Mouse (Mus musculus) lung, embryonic 14.5 days (tissue): Measurements from ENCODE around the gene Olfr1101. TPM values are rescaled to one million over a fixed set of nuclear protein-coding genes. Genes with fewer than 3 reads are reported as not detected.

Source experiments
- ATAC-seq: fragments of 200-750 bp; cut with Nextera tagmentation; 2 replicates; pipeline ENCODE4 v1.8.0; 2017; ENCODE audit warnings: mild to moderate bottlenecking, moderate TSS enrichment, moderate library complexity; ENCODE audit not compliant: insufficient read depth
- DNase-seq: peaks from one replicate; pipeline ENCODE4 v3.0.0-alpha.2; 2015
- H3K27ac ChIP-seq: fragments of 300-500 bp; sonication (generic); 2 replicates; pipeline ENCODE4 v1.5.1; 2014; ENCODE audit warnings: low read depth, mild to moderate bottlenecking, moderate library complexity
- H3K27me3 ChIP-seq: fragments of 300-500 bp; sonication (generic); 2 replicates; pipeline ENCODE4 v1.6.1; 2014; ENCODE audit warnings: low read length, control low read depth; ENCODE audit not compliant: insufficient read depth
- H3K36me3 ChIP-seq: fragments of 300-500 bp; sonication (generic); 2 replicates; pipeline ENCODE4 v1.6.1; 2014; ENCODE audit warnings: control low read depth; ENCODE audit not compliant: insufficient read depth
- H3K4me1 ChIP-seq: fragments of 300-500 bp; sonication (generic); 2 replicates; pipeline ENCODE4 v1.6.1; 2014; ENCODE audit warnings: antibody characterized with exemption, control low read depth; ENCODE audit not compliant: insufficient read depth
- H3K4me2 ChIP-seq: fragments of 300-500 bp; sonication (generic); 2 replicates; pipeline ENCODE4 v1.6.1; 2014; ENCODE audit warnings: mild to moderate bottlenecking
- H3K4me3 ChIP-seq: fragments of 300-500 bp; sonication (generic); 2 replicates; pipeline ENCODE4 v1.5.1; 2014; ENCODE audit warnings: low read depth, low read length
- H3K9ac ChIP-seq: fragments of 300-500 bp; sonication (generic); 2 replicates; pipeline ENCODE4 v1.6.1; 2014
- H3K9me3 ChIP-seq: fragments of 300-500 bp; sonication (generic); 2 replicates; pipeline ENCODE4 v1.6.1; 2016; ENCODE audit warnings: low read depth, low read length, control low read depth
- CTCF ChIP-seq: IDR thresholded peaks from 2 replicates; pipeline ENCODE4 v1.5.1; 2016; ENCODE audit warnings: antibody characterized with exemption, low read depth
- WGBS: fragments of 180-500 bp; shearing (Covaris S2); extraction: QIAGEN DNeasy Blood & Tissue Kit; methylation state at CpG from one replicate; pipeline ENCODE4 v1.1.7; 2014; 5-methylcytosine and 5-hydroxymethylcytosine counted together
- polyA plus RNA-seq: library from polyadenylated mRNA; unstranded; fragments of >200 nt; fragmentation: Nextera tagmentation; extraction: Ambion mirVana; gene quantifications from 2 replicates; pipeline ENCODE4 v1.2.1, GENCODE M21; 2014

Gene Olfr1101
- not detected in 2 replicates for polyA plus RNA-seq

DNA sequence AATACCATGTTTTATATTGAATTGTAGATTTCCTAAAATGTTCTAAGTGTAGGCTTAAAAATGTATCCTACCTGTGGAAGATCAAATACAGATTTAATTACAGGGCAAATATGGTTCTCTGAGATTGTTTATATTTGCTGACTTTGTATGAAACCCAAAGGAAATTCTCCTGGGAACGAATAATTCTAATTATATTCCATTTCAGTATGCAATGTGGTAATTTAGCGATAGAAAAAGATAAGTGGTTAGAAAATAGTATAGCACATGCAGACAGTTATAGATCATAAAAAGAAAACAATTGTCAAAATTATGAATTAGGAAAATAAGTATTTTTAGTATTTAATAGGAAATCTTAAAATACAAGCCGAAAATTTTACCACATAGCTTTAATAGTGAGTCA lies at the start of gene Olfr1101:
Olfr1101 (minus strand) TSS at position 101 of the 400 bp plus-strand sequence.
- Histone ChIP-seq H3K4me2 (no peak within 1 kb of the TSS), H3K9ac (no peak within 1 kb of the TSS), H3K27me3 (no peaks in the 10 kb centered on the region), H3K9me3 (no peaks in the 10 kb centered on the region), H3K27ac (no peak within 1 kb of the TSS), H3K4me3 (no peak within 1 kb of the TSS), H3K36me3 (no peaks in the 10 kb centered on the region), H3K4me1 (no peaks in the 10 kb centered on the region)
- ATAC-seq, result no peak
- WGBS, result 69% methylated on average over 3 of the region's 3 CpGs
- no peak for TF ChIP-seq CTCF
- no peak for DNase-seq

DNA sequence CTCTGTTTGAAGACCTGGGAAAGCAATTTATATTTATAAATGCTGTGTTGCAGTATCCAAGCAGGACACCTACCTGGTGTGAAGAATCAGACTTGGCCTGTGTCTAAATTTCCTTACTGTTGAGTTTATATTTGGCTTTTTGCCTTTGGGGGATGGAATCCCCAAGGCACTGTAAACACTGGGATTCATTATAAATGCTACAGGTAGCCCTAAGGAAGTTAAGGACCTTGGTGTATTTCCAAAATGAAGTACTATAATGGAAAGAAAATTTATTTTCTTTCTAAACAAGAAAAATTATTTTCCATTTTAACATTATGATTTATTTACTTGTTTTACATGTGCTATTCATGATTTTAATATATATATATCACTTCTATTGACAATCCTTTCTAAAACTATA lies 45.4 kb upstream of the Olfr1101 start, which contains the start of gene Olfr1105:
Olfr1105 (minus strand) TSS at position 101 of the 400 bp plus-strand sequence.
- H3K27ac ChIP-seq, result no peak within 1 kb of the TSS
- H3K9ac ChIP-seq, result no peak within 1 kb of the TSS
- no peak within 1 kb of the TSS for H3K4me3 ChIP-seq
- H3K36me3 ChIP-seq, result no peaks in the 10 kb centered on the region
- H3K4me2 ChIP-seq, result no peak within 1 kb of the TSS
- no peak for TF ChIP-seq CTCF
- DNase-seq (no peak), ATAC-seq (no peak)
- no peaks in the 10 kb centered on the region for H3K9me3 ChIP-seq
- no peaks in the 10 kb centered on the region for H3K27me3 ChIP-seq
- H3K4me1 ChIP-seq, result no peaks in the 10 kb centered on the region

DNA sequence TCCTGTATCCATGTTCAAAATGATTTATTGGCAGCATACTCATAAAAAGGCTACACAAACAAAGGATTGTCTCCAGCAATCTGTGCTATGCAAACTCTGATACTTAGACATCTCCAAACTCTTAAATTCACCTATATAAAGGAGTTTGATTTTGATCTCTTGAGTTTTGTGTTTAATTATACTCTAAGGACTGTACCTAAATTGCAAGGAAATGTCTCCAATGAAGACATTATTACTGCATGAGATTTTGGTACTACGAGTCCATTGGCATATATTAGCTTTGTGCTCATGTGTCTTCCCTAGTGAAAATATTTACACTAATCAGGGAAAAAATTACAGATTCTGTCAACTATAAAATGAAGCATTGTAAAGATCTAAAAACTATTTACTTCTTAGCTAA lies 36.0 kb upstream of the Olfr1101 start, which contains the start of gene Olfr1104:
Olfr1104 (minus strand) TSS at position 101 of the 400 bp plus-strand sequence.
- ATAC-seq (no peak), DNase-seq (no peak)
- no peak within 1 kb of the TSS for H3K4me3 ChIP-seq
- no peak within 1 kb of the TSS for H3K9ac ChIP-seq
- H3K4me2 ChIP-seq, result no peak within 1 kb of the TSS
- WGBS, result 87% methylated on average over 1 of the region's 1 CpGs
- H3K27ac ChIP-seq, result no peak within 1 kb of the TSS
- no peak for TF ChIP-seq CTCF
- no peaks in the 10 kb centered on the region for H3K4me1 ChIP-seq
- no peaks in the 10 kb centered on the region for H3K27me3 ChIP-seq
- no peaks in the 10 kb centered on the region for H3K36me3 ChIP-seq
- no peaks in the 10 kb centered on the region for H3K9me3 ChIP-seq

DNA sequence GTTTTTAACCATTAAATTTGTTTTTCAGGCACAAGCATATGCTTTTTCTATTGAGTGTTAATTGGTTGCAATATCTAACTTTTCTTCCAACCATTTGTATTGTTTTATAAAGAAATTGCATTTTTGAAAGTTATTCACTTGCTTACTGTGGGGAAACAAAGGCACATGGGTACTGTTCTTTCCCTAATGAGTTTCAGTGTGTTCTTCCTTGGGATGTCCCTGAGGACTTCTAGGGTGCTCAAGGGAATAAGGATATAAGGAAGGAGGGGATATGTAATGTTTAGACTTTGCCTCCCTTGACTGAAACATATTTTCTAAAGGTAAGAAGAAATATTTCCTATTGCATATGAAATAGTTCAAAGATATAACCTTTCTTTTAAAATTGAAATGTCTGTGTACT lies 7.1 kb upstream of the Olfr1101 start, which contains the start of gene Olfr1102:
Olfr1102 (plus strand) TSS at position 301 of the 400 bp plus-strand sequence.
- H3K27me3 ChIP-seq, result no peaks in the 10 kb centered on the region
- no peak within 1 kb of the TSS for H3K27ac ChIP-seq
- no peak within 1 kb of the TSS for H3K4me2 ChIP-seq
- H3K9me3 ChIP-seq, result no peaks in the 10 kb centered on the region
- DNase-seq (no peak), ATAC-seq (no peak)
- no peaks in the 10 kb centered on the region for H3K4me1 ChIP-seq
- H3K9ac ChIP-seq, result no peak within 1 kb of the TSS
- H3K36me3 ChIP-seq, result no peaks in the 10 kb centered on the region
- TF ChIP-seq CTCF, result no peak
- no peak within 1 kb of the TSS for H3K4me3 ChIP-seq

DNA sequence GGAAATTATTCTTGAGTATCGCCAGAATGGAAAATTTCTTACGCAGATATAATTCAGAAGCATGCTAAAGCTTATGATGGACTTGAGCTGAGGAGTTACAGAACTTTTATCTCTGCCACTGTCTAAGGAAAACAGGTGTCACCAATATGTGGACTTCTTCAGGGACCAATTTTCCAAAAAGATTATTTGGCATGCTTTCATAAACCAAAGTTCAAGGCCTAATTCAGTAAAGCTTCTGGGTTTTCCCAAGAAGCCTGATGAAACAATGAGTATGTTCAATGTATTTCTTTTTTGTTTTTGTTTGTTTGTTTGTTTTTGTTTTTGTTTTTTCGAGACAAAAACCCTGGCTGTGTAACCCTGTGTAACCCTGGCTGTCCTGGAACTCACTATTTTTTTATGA lies 11.2 kb downstream of the Olfr1101 start, which contains the start of gene Olfr1100:
Olfr1100 (minus strand) TSS at position 101 of the 400 bp plus-strand sequence.
- no peak within 1 kb of the TSS for H3K27ac ChIP-seq

DNA sequence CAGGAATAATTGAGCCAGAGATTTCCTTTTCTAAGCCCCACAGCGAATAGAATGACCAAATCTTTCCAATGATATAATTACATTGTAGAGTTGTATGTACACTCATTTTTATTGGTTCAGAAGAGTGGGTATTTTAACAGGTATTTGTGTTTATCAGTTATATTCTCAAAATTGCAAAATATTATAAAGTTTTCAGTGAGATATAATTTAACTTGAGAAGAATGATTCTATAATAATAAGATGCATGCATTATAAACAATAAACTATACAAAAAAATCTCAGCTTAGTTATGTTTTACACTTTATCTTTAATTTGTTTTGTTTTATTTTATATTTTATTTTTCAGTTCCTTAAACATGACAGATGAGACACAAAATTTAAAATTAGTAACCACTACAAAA lies 30.4 kb downstream of the Olfr1101 start, which contains the start of gene Olfr1099:
Olfr1099 (minus strand) TSS at position 101 of the 400 bp plus-strand sequence.
- no peaks in the 10 kb centered on the region for H3K9me3 ChIP-seq
- DNase-seq (no peak), ATAC-seq (no peak)
- no peak within 1 kb of the TSS for H3K9ac ChIP-seq
- no peak within 1 kb of the TSS for H3K4me2 ChIP-seq
- no peak for TF ChIP-seq CTCF
- H3K4me1 ChIP-seq, result no peaks in the 10 kb centered on the region
- H3K4me3 ChIP-seq, result no peak within 1 kb of the TSS
- no peaks in the 10 kb centered on the region for H3K27me3 ChIP-seq
- no peak within 1 kb of the TSS for H3K27ac ChIP-seq
- WGBS, result 68% methylated on average over 1 of the region's 1 CpGs
- no peaks in the 10 kb centered on the region for H3K36me3 ChIP-seq

More for the DNA sequence above, 11.2 kb downstream of the Olfr1101 start, which contains the start of gene Olfr1100:
- Histone ChIP-seq H3K9ac (no peak within 1 kb of the TSS), H3K36me3 (no peaks in the 10 kb centered on the region), H3K27me3 (no peaks in the 10 kb centered on the region), H3K9me3 (no peaks in the 10 kb centered on the region), H3K4me2 (no peak within 1 kb of the TSS), H3K4me1 (no peaks in the 10 kb centered on the region), H3K4me3 (no peak within 1 kb of the TSS)
- WGBS, result 72% methylated on average over 3 of the region's 3 CpGs
- no peak for TF ChIP-seq CTCF
- no peak for ATAC-seq
- no peak for DNase-seq

Other genes with a start within 250 kb of the Olfr1101 start
- not detected in 2 replicates for gene Olfr1090, start 232.2 kb downstream of the Olfr1101 start, polyA plus RNA-seq
- gene Olfr1093, start 208.7 kb downstream of the Olfr1101 start, polyA plus RNA-seq, result not detected in 2 replicates
- gene Olfr141, start 181.2 kb downstream of the Olfr1101 start, polyA plus RNA-seq, result not detected in 2 replicates
- not detected in 2 replicates for gene Olfr1094, start 166.6 kb downstream of the Olfr1101 start, polyA plus RNA-seq
- gene Olfr1095, start 139.5 kb downstream of the Olfr1101 start, polyA plus RNA-seq, result not detected in 2 replicates
- gene Gm13723, start 116.4 kb downstream of the Olfr1101 start, polyA plus RNA-seq, result not detected in 2 replicates
- gene Olfr1097, start 99.0 kb downstream of the Olfr1101 start, polyA plus RNA-seq, result not detected in 2 replicates
- gene Olfr1098, start 66.7 kb downstream of the Olfr1101 start, polyA plus RNA-seq, result not detected in 2 replicates
- not detected in 2 replicates for gene Olfr1099, start 30.5 kb downstream of the Olfr1101 start, polyA plus RNA-seq
- not detected in 2 replicates for gene Olfr1100, start 11.3 kb downstream of the Olfr1101 start, polyA plus RNA-seq
- not detected in 2 replicates for gene Olfr1102, start 7.2 kb upstream of the Olfr1101 start, polyA plus RNA-seq
- gene Olfr1104, start 35.9 kb upstream of the Olfr1101 start, polyA plus RNA-seq, result not detected in 2 replicates
- not detected in 2 replicates for gene Olfr1105, start 45.3 kb upstream of the Olfr1101 start, polyA plus RNA-seq
- gene Olfr1106, start 61.1 kb upstream of the Olfr1101 start, polyA plus RNA-seq, result not detected in 2 replicates
- gene Olfr1107, start 84.6 kb upstream of the Olfr1101 start, polyA plus RNA-seq, result not detected in 2 replicates
- gene Olfr1109, start 104.8 kb upstream of the Olfr1101 start, polyA plus RNA-seq, result not detected in 2 replicates
- not detected in 2 replicates for gene Olfr259, start 123.3 kb upstream of the Olfr1101 start, polyA plus RNA-seq
- not detected in 2 replicates for gene Olfr1110, start 149.1 kb upstream of the Olfr1101 start, polyA plus RNA-seq
- gene Olfr1111, start 161.4 kb upstream of the Olfr1101 start, polyA plus RNA-seq, result not detected in 2 replicates
- not detected in 2 replicates for gene Olfr1112, start 196.6 kb upstream of the Olfr1101 start, polyA plus RNA-seq
- not detected in 2 replicates for gene Olfr1113, start 217.7 kb upstream of the Olfr1101 start, polyA plus RNA-seq